Mouse (Mus musculus) spleen, adult 12 weeks (tissue): ENCODE measurements around the gene Rbbp4.
"Not testable (repeated sequence)": the region's sequence is repeated elsewhere in the genome, so short reads cannot be mapped to it uniquely, and the experiment has no call there.

Source experiments
- DNase-seq: peaks from one replicate; pipeline ENCODE4 v3.0.0; 2022; ENCODE audit warnings: low spot score

The Rbbp4 gene

GRCm38 (mm10) chr4:129335216-129336074 is at the start of gene Rbbp4, which contains the start of gene Zbtb8os:
Gene Rbbp4, minus strand, starts transcription at chr4:129335370.
Gene Zbtb8os, plus strand, starts transcription at chr4:129335695.
- peak; percentile 90 for DNase-seq

GRCm38 (mm10) chr4:129384440-129384839 is 49.3 kb upstream of the Rbbp4 start:
- DNase-seq: no peak

- DNase-seq: no peak
Observed at GRCm38 (mm10) chr4:129383586-129383985, 48.4 kb upstream of the Rbbp4 start.

- no peak for DNase-seq
Observed at GRCm38 (mm10) chr4:129382488-129382887, 47.3 kb upstream of the Rbbp4 start.

GRCm38 (mm10) chr4:129382029-129382428 is 46.9 kb upstream of the Rbbp4 start:
- no peak for DNase-seq

GRCm38 (mm10) chr4:129381148-129381547 is 46.0 kb upstream of the Rbbp4 start:
- no peak for DNase-seq

GRCm38 (mm10) chr4:129379805-129380204 is 44.6 kb upstream of the Rbbp4 start:
- DNase-seq: no peak

GRCm38 (mm10) chr4:129377601-129378390 is 42.6 kb upstream of the Rbbp4 start, which contains the start of gene Zbtb8a:
Gene Zbtb8a, minus strand, starts transcription at chr4:129378116.
- peak; percentile 11 for DNase-seq

- DNase-seq: peak; percentile 44
Observed at GRCm38 (mm10) chr4:129376961-129377545, 41.9 kb upstream of the Rbbp4 start.

- no peak for DNase-seq
Observed at GRCm38 (mm10) chr4:129375821-129376220, 40.7 kb upstream of the Rbbp4 start.

GRCm38 (mm10) chr4:129375000-129375399 is 39.8 kb upstream of the Rbbp4 start:
- DNase-seq: no peak

- DNase-seq: no peak
Observed at GRCm38 (mm10) chr4:129374219-129374755, 39.1 kb upstream of the Rbbp4 start.

GRCm38 (mm10) chr4:129373202-129373976 is 38.2 kb upstream of the Rbbp4 start:
- DNase-seq: no peak

- no peak for DNase-seq
Observed at GRCm38 (mm10) chr4:129371391-129371790, 36.2 kb upstream of the Rbbp4 start.

GRCm38 (mm10) chr4:129365224-129365623 is 30.1 kb upstream of the Rbbp4 start:
- DNase-seq: no peak

GRCm38 (mm10) chr4:129364379-129364778 is 29.2 kb upstream of the Rbbp4 start:
- DNase-seq: no peak

- no peak for DNase-seq
Observed at GRCm38 (mm10) chr4:129363463-129363862, 28.3 kb upstream of the Rbbp4 start.

GRCm38 (mm10) chr4:129362771-129363170 is 27.6 kb upstream of the Rbbp4 start:
- DNase-seq: no peak

- DNase-seq: not testable (repeated sequence)
Observed at GRCm38 (mm10) chr4:129362238-129362637, 27.1 kb upstream of the Rbbp4 start.

- DNase-seq: no peak
Observed at GRCm38 (mm10) chr4:129357613-129358163, 22.5 kb upstream of the Rbbp4 start.

GRCm38 (mm10) chr4:129354236-129354635 is 19.1 kb upstream of the Rbbp4 start:
- peak; percentile 32 for DNase-seq
